Mouse (Mus musculus): Measurements from ENCODE around the gene Troap. TPM values are rescaled to one million over a fixed set of nuclear protein-coding genes. Genes with fewer than 3 reads are reported as not detected.

Gene Troap
- polyA plus RNA-seq, 1 experiment from 2014 or later: 13.3 TPM

DNA sequence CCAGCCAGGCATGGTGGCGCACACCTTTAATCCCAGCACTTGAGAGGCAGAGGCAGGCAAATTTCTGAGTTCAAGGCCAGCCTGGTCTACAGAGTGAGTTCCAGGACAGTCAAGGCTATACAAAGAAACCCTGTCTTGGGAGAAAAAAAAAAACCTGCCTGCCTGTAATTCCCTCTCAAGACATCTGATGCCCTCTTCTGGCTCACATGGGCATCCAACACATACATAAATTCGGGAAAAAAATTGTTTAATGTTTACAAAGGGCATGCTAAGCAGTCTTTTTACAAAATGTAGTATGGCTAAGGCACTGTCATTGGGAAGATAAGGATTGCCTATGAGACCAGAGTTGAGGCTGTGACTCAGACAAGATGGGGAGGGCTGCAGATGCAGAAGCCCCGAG, 5.4 kb downstream of the Troap start:
- no peak for ATAC-seq (ENCODE audit: low read depth)
- no peak overlapping the region for H3K4me3 ChIP-seq (ENCODE audit: low read depth, low read length)
- H3K4me2 ChIP-seq (ENCODE audit: low read depth, low read length): no peak overlapping the region
- WGBS (ENCODE audit: insufficient replicate concordance): 75% methylated on average over 3 of the region's 3 CpGs
- H3K9ac ChIP-seq (ENCODE audit: low read depth, low read length): no peak overlapping the region
- H3K36me3 ChIP-seq (ENCODE audit: control insufficient read depth, insufficient read depth): peaks cover 23% of the 10 kb centered on the region
- H3K27me3 ChIP-seq (ENCODE audit: control insufficient read depth, insufficient read depth, low read depth, low read length): peaks cover 5% of the 10 kb centered on the region
- H3K27ac ChIP-seq (ENCODE audit: low read length): no peak overlapping the region
- H3K4me1 ChIP-seq (ENCODE audit: control insufficient read depth, low read depth, low read length): peaks cover 11% of the 10 kb centered on the region
- no peaks in the 10 kb centered on the region for H3K9me3 ChIP-seq (replicated peaks; ENCODE audit: control insufficient read depth, low read length)

- peaks cover 29% of the 10 kb centered on the region for H3K27me3 ChIP-seq (ENCODE audit: control insufficient read depth, insufficient read depth, low read depth, low read length)
- H3K9me3 ChIP-seq (replicated peaks; ENCODE audit: control insufficient read depth, low read length): no peaks in the 10 kb centered on the region
- H3K4me3 ChIP-seq (ENCODE audit: low read depth, low read length): no peak overlapping the region
- 87% methylated on average over 12 of the region's 12 CpGs for WGBS (ENCODE audit: insufficient replicate concordance)
- no peak overlapping the region for H3K27ac ChIP-seq (ENCODE audit: low read length)
- H3K9ac ChIP-seq (ENCODE audit: low read depth, low read length): no peak overlapping the region
- no peak overlapping the region for H3K4me2 ChIP-seq (ENCODE audit: low read depth, low read length)
- peaks cover 22% of the 10 kb centered on the region for H3K36me3 ChIP-seq (ENCODE audit: control insufficient read depth, insufficient read depth)
- no peak for ATAC-seq (ENCODE audit: low read depth)
- peaks cover 2% of the 10 kb centered on the region; the same call in 1 of the 2 replicates for H3K4me1 ChIP-seq (ENCODE audit: control insufficient read depth, low read depth, low read length)
Measured at GRCm38 (mm10) chr15:99082322-99082721, 7.9 kb downstream of the Troap start.

DNA sequence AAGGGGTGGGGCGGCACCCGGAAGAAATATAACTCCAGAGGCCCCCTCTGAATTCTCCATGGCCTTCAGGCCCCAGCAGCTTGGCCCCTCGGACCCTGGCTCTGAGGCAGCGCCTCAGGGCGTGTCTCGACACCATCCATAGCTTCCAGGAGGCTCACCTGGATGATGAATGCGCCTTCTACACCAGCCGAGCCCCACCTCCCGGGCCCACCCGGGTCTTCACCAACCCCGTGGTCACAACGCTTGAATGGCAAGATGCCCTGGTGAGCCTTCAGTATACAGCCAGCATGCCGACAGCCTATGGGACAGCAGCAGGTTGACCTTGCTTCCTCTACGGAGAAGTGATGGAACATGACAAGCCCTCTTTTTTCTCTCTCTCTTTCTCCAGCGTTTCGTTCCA, 8.5 kb downstream of the Troap start:
- Histone ChIP-seq H3K27me3 (ENCODE audit: control insufficient read depth, insufficient read depth, low read depth, low read length) (peaks cover 34% of the 10 kb centered on the region), H3K9me3 (replicated peaks; ENCODE audit: control insufficient read depth, low read length) (no peaks in the 10 kb centered on the region), H3K4me1 (ENCODE audit: control insufficient read depth, low read depth, low read length) (peaks cover 5% of the 10 kb centered on the region; the same call in 1 of the 2 replicates), H3K4me2 (ENCODE audit: low read depth, low read length) (no peak overlapping the region), H3K9ac (ENCODE audit: low read depth, low read length) (no peak overlapping the region), H3K4me3 (ENCODE audit: low read depth, low read length) (no peak overlapping the region), H3K27ac (ENCODE audit: low read length) (no peak overlapping the region), H3K36me3 (ENCODE audit: control insufficient read depth, insufficient read depth) (peaks cover 18% of the 10 kb centered on the region)
- WGBS (ENCODE audit: insufficient replicate concordance): 84% methylated on average over 16 of the region's 16 CpGs
- no peak for ATAC-seq (ENCODE audit: low read depth)

DNA sequence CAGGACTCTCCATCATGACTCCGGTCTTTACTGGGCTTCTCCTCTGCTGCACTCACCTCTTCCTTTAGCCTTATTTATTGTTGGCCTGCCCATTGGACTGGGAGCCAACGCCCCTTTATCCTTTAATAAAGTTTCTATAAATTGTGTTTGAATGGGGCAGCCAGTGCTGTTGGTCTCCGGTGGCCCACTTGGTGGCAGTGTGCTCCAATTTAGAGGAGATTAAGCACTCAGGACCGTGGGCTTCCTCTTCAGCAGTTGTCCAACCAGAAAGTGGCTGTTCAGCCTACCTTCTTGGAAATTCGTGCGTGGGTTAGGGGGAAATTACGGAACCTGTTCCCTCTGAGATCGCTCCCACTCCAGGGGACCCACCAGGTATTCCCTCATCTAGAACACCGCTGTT, 8.9 kb downstream of the Troap start:
- peaks cover 38% of the 10 kb centered on the region for H3K27me3 ChIP-seq (ENCODE audit: control insufficient read depth, insufficient read depth, low read depth, low read length)
- no peak overlapping the region for H3K9ac ChIP-seq (ENCODE audit: low read depth, low read length)
- no peak overlapping the region for H3K4me3 ChIP-seq (ENCODE audit: low read depth, low read length)
- H3K27ac ChIP-seq (ENCODE audit: low read length): no peak overlapping the region
- no peak overlapping the region for H3K4me2 ChIP-seq (ENCODE audit: low read depth, low read length)
- no peak for ATAC-seq (ENCODE audit: low read depth)
- H3K36me3 ChIP-seq (ENCODE audit: control insufficient read depth, insufficient read depth): peaks cover 14% of the 10 kb centered on the region
- peaks cover 9% of the 10 kb centered on the region for H3K4me1 ChIP-seq (ENCODE audit: control insufficient read depth, low read depth, low read length)
- WGBS (ENCODE audit: insufficient replicate concordance): 58% methylated on average over 9 of the region's 9 CpGs
- H3K9me3 ChIP-seq (replicated peaks; ENCODE audit: control insufficient read depth, low read length): no peaks in the 10 kb centered on the region

DNA sequence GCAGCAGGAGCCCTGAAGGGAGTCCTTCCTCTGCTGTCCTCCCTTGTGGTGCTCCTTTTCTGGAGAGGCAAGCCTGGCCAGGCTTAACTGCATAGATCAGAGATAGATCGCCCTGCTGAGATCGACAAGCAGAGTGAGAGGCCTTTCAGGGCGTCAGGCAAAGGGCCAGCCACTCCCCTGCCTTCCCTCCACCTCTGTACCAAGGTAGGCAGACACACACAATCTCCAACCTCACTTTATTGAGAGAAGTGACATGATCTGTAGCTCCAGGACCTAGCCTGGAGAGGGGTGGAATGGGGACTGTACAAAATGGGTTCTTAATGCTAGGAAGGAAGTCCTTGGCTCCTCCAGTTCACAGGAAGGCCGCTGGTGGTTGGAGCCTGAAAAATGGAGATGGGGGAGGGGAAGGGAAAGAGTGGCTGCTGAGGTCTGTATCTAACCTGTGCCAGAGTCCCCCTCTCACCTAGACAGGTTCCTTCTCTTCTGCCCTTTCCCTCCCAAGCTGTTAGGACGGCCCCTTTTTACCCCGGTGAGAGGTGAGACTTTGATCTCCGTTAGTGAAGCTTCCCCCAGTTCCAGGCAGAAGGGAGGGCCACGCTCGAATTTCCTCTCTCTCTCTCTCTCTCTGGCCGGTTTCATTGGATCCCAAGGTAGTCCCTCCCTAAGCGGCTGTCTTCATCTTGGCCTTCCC, 9.6 kb downstream of the Troap start:
- peaks cover 14% of the 10 kb centered on the region for H3K36me3 ChIP-seq (ENCODE audit: control insufficient read depth, insufficient read depth)
- H3K27me3 ChIP-seq (ENCODE audit: control insufficient read depth, insufficient read depth, low read depth, low read length): peaks cover 46% of the 10 kb centered on the region
- ATAC-seq (ENCODE audit: low read depth): peak; percentile 18; the same call in 1 of the 2 replicates
- 14% methylated on average over 11 of the region's 11 CpGs for WGBS (ENCODE audit: insufficient replicate concordance)
- H3K4me1 ChIP-seq (ENCODE audit: control insufficient read depth, low read depth, low read length): peaks cover 10% of the 10 kb centered on the region
- H3K9ac ChIP-seq (ENCODE audit: low read depth, low read length): no peak overlapping the region
- H3K4me2 ChIP-seq (ENCODE audit: low read depth, low read length): 0 out of 2 replicates have a peak overlapping the region, but pooled peaks have one; percentile 7
- H3K9me3 ChIP-seq (replicated peaks; ENCODE audit: control insufficient read depth, low read length): no peaks in the 10 kb centered on the region
- no peak overlapping the region for H3K4me3 ChIP-seq (ENCODE audit: low read depth, low read length)
- H3K27ac ChIP-seq (ENCODE audit: low read length): no peak overlapping the region

GRCm38 (mm10) chr15:99084618-99085017, 10.2 kb downstream of the Troap start:
- 30% methylated on average over 19 of the region's 19 CpGs for WGBS (ENCODE audit: insufficient replicate concordance)
- Histone ChIP-seq H3K9me3 (replicated peaks; ENCODE audit: control insufficient read depth, low read length) (no peaks in the 10 kb centered on the region), H3K36me3 (ENCODE audit: control insufficient read depth, insufficient read depth) (peaks cover 14% of the 10 kb centered on the region), H3K4me1 (ENCODE audit: control insufficient read depth, low read depth, low read length) (peaks cover 10% of the 10 kb centered on the region), H3K9ac (ENCODE audit: low read depth, low read length) (no peak overlapping the region), H3K27me3 (ENCODE audit: control insufficient read depth, insufficient read depth, low read depth, low read length) (peaks cover 52% of the 10 kb centered on the region), H3K4me3 (ENCODE audit: low read depth, low read length) (no peak overlapping the region), H3K4me2 (ENCODE audit: low read depth, low read length) (0 out of 2 replicates have a peak overlapping the region, but pooled peaks have one; percentile 7), H3K27ac (ENCODE audit: low read length) (no peak overlapping the region)
- ATAC-seq (ENCODE audit: low read depth): 0 out of 2 replicates have a peak, but pooled peaks have one; percentile 3

DNA sequence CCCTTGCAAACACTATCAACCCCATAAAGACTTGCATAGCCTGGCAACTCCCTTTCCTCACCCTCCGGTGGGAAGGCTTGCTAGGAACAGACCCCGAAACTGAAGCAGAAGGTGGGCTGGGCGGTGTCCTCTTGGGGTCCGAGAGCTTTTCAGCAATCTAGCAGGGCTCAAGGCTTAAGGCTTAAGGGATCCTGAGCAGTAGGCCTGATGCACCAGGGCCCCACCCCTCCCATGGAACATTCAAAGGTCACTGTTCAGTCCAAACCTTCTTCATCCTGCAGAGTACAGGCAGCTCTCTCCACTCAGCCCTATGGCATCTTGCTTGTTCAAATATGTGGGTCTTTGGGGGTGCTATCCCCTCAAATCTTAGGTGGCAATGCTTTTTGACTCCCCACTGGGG, 11.6 kb downstream of the Troap start:
- Histone ChIP-seq H3K27me3 (ENCODE audit: control insufficient read depth, insufficient read depth, low read depth, low read length) (peaks cover 66% of the 10 kb centered on the region), H3K4me2 (ENCODE audit: low read depth, low read length) (no peak overlapping the region), H3K4me3 (ENCODE audit: low read depth, low read length) (no peak overlapping the region), H3K4me1 (ENCODE audit: control insufficient read depth, low read depth, low read length) (peaks cover 10% of the 10 kb centered on the region), H3K36me3 (ENCODE audit: control insufficient read depth, insufficient read depth) (peaks cover 14% of the 10 kb centered on the region), H3K27ac (ENCODE audit: low read length) (no peak overlapping the region), H3K9ac (ENCODE audit: low read depth, low read length) (no peak overlapping the region), H3K9me3 (replicated peaks; ENCODE audit: control insufficient read depth, low read length) (no peaks in the 10 kb centered on the region)
- no peak for ATAC-seq (ENCODE audit: low read depth)
- 64% methylated on average over 4 of the region's 4 CpGs for WGBS (ENCODE audit: insufficient replicate concordance)

DNA sequence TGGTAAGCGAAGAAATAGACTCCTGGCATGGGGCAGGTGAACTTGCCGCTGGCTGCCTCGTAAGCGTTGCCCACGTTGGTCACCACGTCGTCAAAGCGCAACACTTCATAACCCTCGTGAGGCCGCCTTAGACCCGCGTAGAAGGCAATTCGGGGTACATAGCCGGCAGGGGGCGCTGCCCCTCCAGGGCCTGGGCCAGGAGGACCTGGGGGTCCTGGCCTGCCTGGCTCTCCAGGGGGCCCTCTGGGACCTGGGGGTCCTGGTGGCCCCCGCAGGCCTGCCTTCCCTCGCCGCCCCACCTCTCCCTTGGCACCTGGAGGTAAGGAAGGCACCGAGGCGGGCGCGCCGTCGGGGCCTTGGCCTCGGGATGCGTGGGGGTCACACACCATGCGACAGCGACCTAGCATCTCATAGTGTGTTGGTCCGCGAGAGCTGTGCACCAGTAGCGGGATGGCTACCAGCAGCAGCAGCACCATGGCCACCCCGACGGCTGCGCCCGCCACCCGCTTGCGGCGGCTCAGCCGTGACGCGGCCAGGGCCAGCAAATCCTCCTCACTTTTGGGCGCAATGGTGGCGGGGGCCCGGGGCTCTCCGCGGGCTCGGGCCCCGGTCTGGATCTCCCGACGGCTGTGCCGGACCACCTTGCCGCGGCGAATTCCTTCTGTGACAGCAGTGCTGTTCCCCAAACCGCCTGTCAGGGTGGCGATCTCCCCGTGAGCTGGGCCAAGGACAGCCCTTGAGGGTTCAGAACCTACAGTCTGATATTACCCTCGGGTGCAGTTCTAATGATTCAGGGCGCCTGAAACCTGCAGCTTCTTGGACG, 13.1 kb downstream of the Troap start, which contains the start of gene C1ql4:
Gene C1ql4, minus strand, starts transcription at position 565 of the 823 bp plus-strand sequence.
- ATAC-seq (ENCODE audit: low read depth): no peak
- 12% methylated on average over 60 of the region's 60 CpGs for WGBS (ENCODE audit: insufficient replicate concordance)
- no peaks in the 10 kb centered on the region for H3K9me3 ChIP-seq (replicated peaks; ENCODE audit: control insufficient read depth, low read length)
- H3K4me2 ChIP-seq (ENCODE audit: low read depth, low read length): peak within 1 kb of the TSS; percentile 33
- H3K27me3 ChIP-seq (ENCODE audit: control insufficient read depth, insufficient read depth, low read depth, low read length): peaks cover 79% of the 10 kb centered on the region
- no peak within 1 kb of the TSS for H3K27ac ChIP-seq (ENCODE audit: low read length)
- H3K4me1 ChIP-seq (ENCODE audit: control insufficient read depth, low read depth, low read length): peaks cover 10% of the 10 kb centered on the region
- H3K36me3 ChIP-seq (ENCODE audit: control insufficient read depth, insufficient read depth): peaks cover 4% of the 10 kb centered on the region; the same call in 1 of the 2 replicates
- H3K4me3 ChIP-seq (ENCODE audit: low read depth, low read length): peak within 1 kb of the TSS; percentile 25; the same call in 1 of the 2 replicates
- H3K9ac ChIP-seq (ENCODE audit: low read depth, low read length): no peak within 1 kb of the TSS

Data from liver, embryonic 16.5 days (tissue).